Mouse (Mus musculus) kidney, embryonic 14.5 days (tissue): ENCODE data around the gene Zfp229. TPM values are rescaled to one million over a fixed set of nuclear protein-coding genes. Genes with fewer than 3 reads are reported as not detected.
A peak's percentile ranks its signal among the peaks of the same experiment; 100 is the strongest.
"Not testable (repeated sequence)": the region's sequence is repeated elsewhere in the genome, so short reads cannot be mapped to it uniquely, and the experiment has no call there.

Experiments used
- ATAC-seq: fragments of 200-750 bp; cut with Nextera tagmentation; 2 replicates; pipeline ENCODE4 v1.8.0; 2017; ENCODE audit warnings: moderate number of reproducible peaks, mild to moderate bottlenecking, moderate TSS enrichment, moderate library complexity; ENCODE audit not compliant: low FRiP score, low TSS enrichment
- H3K27ac ChIP-seq: fragments of 300-500 bp; sonication (generic); 2 replicates; pipeline ENCODE4 v1.5.1; 2014; ENCODE audit warnings: low read depth, mild to moderate bottlenecking, low read length, moderate library complexity, mixed read lengths
- H3K27me3 ChIP-seq: fragments of 300-500 bp; sonication (generic); 2 replicates; pipeline ENCODE4 v1.6.1; 2014; ENCODE audit warnings: mild to moderate bottlenecking, low read length; ENCODE audit not compliant: control insufficient read depth, insufficient read depth
- H3K36me3 ChIP-seq: fragments of 300-500 bp; sonication (generic); 2 replicates; pipeline ENCODE4 v1.6.1; 2014; ENCODE audit warnings: low read length, mixed read lengths; ENCODE audit not compliant: control insufficient read depth, insufficient read depth
- H3K4me1 ChIP-seq: fragments of 300-500 bp; sonication (generic); 2 replicates; pipeline ENCODE4 v1.6.1; 2014; ENCODE audit warnings: low read length, mixed read lengths; ENCODE audit not compliant: control insufficient read depth, insufficient read depth
- H3K4me2 ChIP-seq: fragments of 300-500 bp; sonication (generic); replicated peaks from 2 replicates; pipeline ENCODE4 v1.6.1; 2014; ENCODE audit warnings: low read depth, mild to moderate bottlenecking, low read length
- H3K4me3 ChIP-seq: fragments of 300-500 bp; sonication (generic); 2 replicates; pipeline ENCODE4 v1.5.1; 2014; ENCODE audit warnings: mild to moderate bottlenecking, low read length
- H3K9ac ChIP-seq: fragments of 300-500 bp; sonication (generic); 2 replicates; pipeline ENCODE4 v1.6.1; 2014; ENCODE audit warnings: low read depth, mild to moderate bottlenecking, low read length, moderate library complexity
- H3K9me3 ChIP-seq: fragments of 300-500 bp; sonication (generic); 2 replicates; pipeline ENCODE4 v1.6.1; 2016; ENCODE audit warnings: low read length; ENCODE audit not compliant: control insufficient read depth
- WGBS: fragments of 180-500 bp; shearing (Covaris S2); extraction: QIAGEN DNeasy Blood & Tissue Kit; methylation state at CpG from one replicate; pipeline ENCODE4 v1.1.7; 2014; 5-methylcytosine and 5-hydroxymethylcytosine counted together
- polyA plus RNA-seq: library from polyadenylated mRNA; unstranded; fragments of >200 nt; fragmentation: Nextera tagmentation; extraction: Ambion mirVana; gene quantifications from 2 replicates; pipeline ENCODE4 v1.2.1, GENCODE M21; 2014

The Zfp229 gene
- 5.1 and 8.8 TPM in 2 replicates for polyA plus RNA-seq

DNA sequence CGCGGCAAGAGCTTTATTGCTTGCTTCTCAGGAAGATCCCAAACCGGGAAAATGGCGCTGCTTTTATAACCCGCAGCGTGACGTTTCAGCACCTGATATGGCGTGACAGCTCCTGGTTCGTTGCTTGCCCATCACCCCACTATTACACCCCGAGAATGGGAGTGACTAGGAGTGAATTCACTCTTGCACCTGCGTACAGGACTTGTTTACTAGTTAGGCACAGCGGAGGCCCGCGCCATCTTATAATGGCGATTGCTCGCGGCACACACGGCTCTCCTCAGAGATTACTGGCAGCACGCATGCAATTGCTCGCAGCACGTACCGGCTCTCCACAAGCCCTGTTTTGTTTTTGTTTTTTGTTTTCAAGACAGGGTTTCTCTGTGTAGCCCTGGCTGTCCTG, at the start of gene Zfp229:
TSS of gene Zfp229 (plus strand) at position 301 of the 400 bp plus-strand sequence.
- H3K9ac ChIP-seq, H3K4me3 ChIP-seq, H3K4me2 ChIP-seq, ATAC-seq, H3K27me3 ChIP-seq, H3K9me3 ChIP-seq, H3K4me1 ChIP-seq, H3K36me3 ChIP-seq, H3K27ac ChIP-seq: not testable (repeated sequence)
- 96% methylated on average over 7 of the region's 22 CpGs for WGBS

DNA sequence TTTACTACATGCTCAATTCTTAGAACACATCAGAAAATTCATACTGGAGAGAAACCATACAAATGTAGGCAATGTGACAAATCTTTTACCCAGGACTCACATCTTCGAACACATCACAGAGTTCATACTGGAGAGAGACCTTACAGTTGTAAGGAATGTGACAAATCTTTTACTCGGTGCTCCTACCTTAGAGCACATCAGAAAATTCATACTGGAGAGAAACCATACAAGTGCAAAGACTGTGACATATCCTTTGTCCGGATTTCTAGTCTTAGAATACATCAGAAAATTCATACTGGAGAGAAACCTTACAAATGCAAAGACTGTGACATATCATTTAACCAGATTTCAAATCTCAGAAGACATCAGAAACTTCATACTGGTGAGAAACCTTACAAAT, 39.0 kb upstream of the Zfp229 start, which contains the start of gene Gm10226:
TSS of gene Gm10226 (plus strand) at position 301 of the 400 bp plus-strand sequence.
- H3K27me3 ChIP-seq: no peaks in the 10 kb centered on the region
- WGBS: 93% methylated on average over 3 of the region's 3 CpGs
- no peak for ATAC-seq
- H3K9ac ChIP-seq: no peak within 1 kb of the TSS
- H3K36me3 ChIP-seq: peaks cover 4% of the 10 kb centered on the region; the same call in 1 of the 2 replicates
- no peak within 1 kb of the TSS for H3K27ac ChIP-seq
- no peaks in the 10 kb centered on the region for H3K9me3 ChIP-seq
- H3K4me2 ChIP-seq: no peak within 1 kb of the TSS
- no peaks in the 10 kb centered on the region for H3K4me1 ChIP-seq
- H3K4me3 ChIP-seq: no peak within 1 kb of the TSS

DNA sequence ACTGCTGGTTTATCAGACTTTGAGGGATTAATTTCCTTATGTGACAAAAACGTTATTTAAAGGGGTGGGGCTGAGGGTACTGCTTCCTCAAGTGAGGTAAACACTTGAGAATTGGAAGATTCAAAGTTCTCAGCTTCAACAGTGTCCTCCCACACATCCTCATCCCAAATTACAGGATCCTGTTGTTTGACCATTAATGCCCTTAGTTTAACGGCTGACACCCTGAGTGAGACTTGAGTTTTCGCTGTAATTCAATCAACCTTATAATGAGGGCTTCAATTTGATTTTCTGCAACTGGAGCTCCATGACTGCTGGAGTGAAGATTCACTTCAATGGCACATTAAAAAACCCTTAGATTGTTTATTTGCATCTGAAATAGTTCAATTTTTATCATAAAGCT, 37.3 kb upstream of the Zfp229 start:
- H3K27ac ChIP-seq: no peak overlapping the region
- ATAC-seq: no peak
- H3K4me2 ChIP-seq: no peak overlapping the region
- no peak overlapping the region for H3K4me3 ChIP-seq
- H3K9me3 ChIP-seq: no peaks in the 10 kb centered on the region
- 42% methylated on average over 3 of the region's 3 CpGs for WGBS
- no peaks in the 10 kb centered on the region for H3K27me3 ChIP-seq
- H3K36me3 ChIP-seq: peaks cover 4% of the 10 kb centered on the region; the same call in 1 of the 2 replicates
- no peaks in the 10 kb centered on the region for H3K4me1 ChIP-seq
- H3K9ac ChIP-seq: no peak overlapping the region

DNA sequence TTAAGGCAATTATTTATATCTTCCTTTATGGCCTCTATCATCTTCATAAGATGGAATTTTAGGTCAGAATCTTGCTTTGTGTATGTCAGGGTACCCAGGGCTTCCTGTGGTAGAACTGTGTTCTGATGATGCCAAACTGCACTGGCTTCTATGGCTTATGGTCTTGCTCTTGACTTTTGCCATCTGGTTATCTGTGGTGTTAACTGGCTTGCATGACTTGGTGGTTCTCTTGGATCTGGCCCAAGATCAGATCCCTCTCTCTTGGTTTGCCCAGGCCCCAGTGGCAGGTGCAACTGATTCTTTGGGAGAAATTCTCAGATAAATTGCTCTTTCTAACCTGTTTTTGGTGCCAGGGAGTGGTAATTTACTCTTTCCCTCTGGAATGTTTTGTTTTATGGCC, 34.5 kb upstream of the Zfp229 start:
- Histone ChIP-seq H3K4me1 (no peaks in the 10 kb centered on the region), H3K9ac (no peak overlapping the region), H3K27me3 (no peaks in the 10 kb centered on the region), H3K27ac (no peak overlapping the region), H3K4me2 (no peak overlapping the region), H3K4me3 (no peak overlapping the region), H3K9me3 (no peaks in the 10 kb centered on the region), H3K36me3 (peaks cover 2% of the 10 kb centered on the region; the same call in 1 of the 2 replicates)
- ATAC-seq: no peak

DNA sequence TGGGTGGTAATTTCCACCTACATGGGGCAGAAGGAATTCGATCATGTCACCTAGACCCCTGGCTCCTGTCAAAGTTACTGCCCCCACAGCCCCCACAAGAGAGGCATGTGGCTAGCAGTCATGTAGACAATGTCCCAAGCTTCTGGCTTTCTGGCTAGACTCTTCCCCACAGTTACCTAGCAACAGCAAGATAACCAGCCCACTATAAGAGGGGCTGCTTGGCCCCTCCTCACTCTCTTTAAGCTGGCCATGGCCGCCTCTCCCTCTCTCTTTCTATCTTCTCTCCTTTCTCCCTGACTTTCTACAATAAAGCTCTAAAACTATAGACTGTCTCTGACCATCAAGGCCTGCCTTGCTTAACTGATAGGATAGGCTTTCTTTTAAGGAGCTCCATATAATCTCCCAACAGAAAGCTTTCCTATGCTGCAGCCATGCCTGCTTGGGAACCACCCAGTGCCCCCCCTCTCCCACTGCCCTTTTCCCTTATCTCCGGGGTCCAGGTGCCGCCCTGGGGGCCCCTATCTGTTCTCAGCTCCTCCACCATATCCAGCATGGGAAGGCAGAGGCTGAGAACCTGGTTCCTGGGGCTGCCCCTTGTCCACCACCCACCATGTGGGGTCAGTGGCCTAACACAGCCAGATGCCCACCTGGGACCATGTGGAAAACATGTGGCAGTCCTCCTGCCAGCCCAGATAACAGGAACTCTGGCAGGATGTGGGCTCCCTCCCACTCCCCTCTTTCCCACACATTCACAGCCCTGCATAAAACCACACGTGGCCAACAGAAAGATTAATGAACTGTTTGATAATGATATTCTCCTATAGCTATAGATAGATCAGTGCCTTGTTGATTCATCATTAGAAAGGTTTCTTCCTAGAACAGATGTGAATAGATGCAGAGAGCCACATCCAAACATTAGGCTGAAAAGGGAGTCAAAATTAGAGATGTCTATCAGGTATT, 28.0 kb upstream of the Zfp229 start:
- Histone ChIP-seq H3K27ac (no peak overlapping the region), H3K4me3 (no peak overlapping the region), H3K27me3 (no peaks in the 10 kb centered on the region), H3K4me1 (no peaks in the 10 kb centered on the region), H3K9ac (no peak overlapping the region), H3K4me2 (no peak overlapping the region), H3K9me3 (no peaks in the 10 kb centered on the region; the same call in 1 of the 2 replicates), H3K36me3 (no peaks in the 10 kb centered on the region)
- 51% methylated on average over 5 of the region's 5 CpGs for WGBS
- ATAC-seq: no peak

DNA sequence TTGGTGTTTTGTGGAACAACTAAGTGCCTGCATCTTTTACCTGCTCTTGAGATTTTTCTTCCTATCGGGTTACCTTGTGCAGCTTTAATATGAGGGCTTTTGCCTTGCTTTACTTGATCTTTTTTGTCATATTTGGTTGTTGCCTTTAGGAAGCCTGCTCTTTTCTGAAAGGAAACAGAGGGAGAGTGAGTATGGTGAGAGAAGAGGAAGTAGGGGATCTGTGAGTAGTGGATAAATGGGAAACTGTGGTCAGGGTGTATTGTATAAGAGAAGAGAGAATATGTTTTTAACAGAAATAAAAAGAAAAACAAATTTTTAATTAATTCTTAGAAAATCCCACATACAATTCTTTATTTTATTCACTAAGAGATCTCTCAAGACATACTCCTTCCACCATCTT, 27.2 kb upstream of the Zfp229 start:
- Histone ChIP-seq H3K27ac (no peak overlapping the region), H3K36me3 (no peaks in the 10 kb centered on the region), H3K4me2 (no peak overlapping the region), H3K4me3 (no peak overlapping the region), H3K4me1 (no peaks in the 10 kb centered on the region), H3K27me3 (no peaks in the 10 kb centered on the region), H3K9me3 (no peaks in the 10 kb centered on the region; the same call in 1 of the 2 replicates), H3K9ac (no peak overlapping the region)
- 91% methylated on average over 1 of the region's 1 CpGs for WGBS
- ATAC-seq: no peak

DNA sequence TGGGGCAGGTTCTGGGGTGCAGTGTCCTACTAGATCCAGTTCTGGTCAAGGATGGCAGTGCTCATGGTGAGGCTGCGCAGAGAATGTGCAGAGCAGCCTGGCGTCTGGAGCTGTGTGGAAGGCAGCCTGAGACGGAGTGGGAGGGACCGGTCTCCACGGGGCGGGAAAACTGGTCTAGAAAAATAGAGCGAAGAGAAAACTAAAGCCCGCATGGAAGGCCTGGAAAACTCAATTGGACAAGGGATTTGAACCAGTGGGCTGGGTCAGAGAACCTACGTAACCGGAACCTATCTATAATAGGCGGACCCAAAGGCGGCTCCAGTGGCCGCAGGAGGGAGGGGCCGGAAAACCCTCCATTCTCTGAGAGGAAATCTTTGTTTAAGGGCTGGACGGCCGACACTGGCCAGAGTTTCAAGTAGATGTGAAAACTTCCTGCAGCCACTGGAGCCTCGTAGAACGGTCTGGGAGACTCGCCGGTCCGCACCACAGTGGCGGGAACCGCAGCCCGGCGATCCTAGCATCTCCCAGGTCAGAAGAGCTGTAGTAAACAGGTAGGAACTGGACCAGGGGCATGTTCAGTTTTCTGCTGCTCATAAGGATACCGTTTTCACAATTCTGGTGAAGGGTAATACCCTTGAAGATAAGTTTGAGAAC, 23.1 kb upstream of the Zfp229 start, which contains the start of gene Zfp760:
TSS of gene Zfp760 (plus strand) at position 399 of the 654 bp plus-strand sequence.
- Histone ChIP-seq H3K4me2 (peak within 1 kb of the TSS; percentile 46), H3K4me3 (peak within 1 kb of the TSS; percentile 63), H3K27me3 (no peaks in the 10 kb centered on the region), H3K9me3 (no peaks in the 10 kb centered on the region; the same call in 1 of the 2 replicates), H3K27ac (peak within 1 kb of the TSS; percentile 96), H3K4me1 (peaks cover 7% of the 10 kb centered on the region; the same call in 1 of the 2 replicates), H3K36me3 (peaks cover 9% of the 10 kb centered on the region), H3K9ac (peak within 1 kb of the TSS; percentile 67)
- WGBS: 6% methylated on average over 26 of the region's 26 CpGs
- ATAC-seq: peak; percentile 99

DNA sequence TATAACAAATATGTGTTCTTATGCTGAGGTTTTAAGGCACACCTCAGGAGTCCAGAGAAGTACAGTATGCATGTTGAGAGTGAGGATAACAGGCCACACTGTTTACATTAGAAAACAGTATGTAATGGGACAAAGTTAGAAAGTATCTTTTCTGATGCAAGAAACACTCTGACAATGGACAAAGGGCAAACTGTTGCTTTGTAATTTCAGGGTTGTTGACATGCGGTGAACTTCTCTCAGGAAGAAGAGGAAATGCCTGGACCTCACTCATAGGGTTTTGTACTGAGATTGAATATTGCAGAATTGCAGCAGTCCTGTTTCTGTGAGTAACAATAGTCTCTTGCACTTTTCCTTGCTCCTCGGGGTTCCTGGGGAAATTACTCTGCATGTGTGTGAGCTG, 22.2 kb upstream of the Zfp229 start:
- WGBS: 41% methylated on average over 2 of the region's 2 CpGs
- Histone ChIP-seq H3K4me3 (peak overlapping the region; percentile 63), H3K4me2 (peak overlapping the region; percentile 46), H3K9ac (peak overlapping the region; percentile 67; the same call in 1 of the 2 replicates), H3K36me3 (peaks cover 10% of the 10 kb centered on the region), H3K27me3 (no peaks in the 10 kb centered on the region), H3K27ac (no peak overlapping the region), H3K9me3 (no peaks in the 10 kb centered on the region; the same call in 1 of the 2 replicates), H3K4me1 (peaks cover 7% of the 10 kb centered on the region; the same call in 1 of the 2 replicates)
- ATAC-seq: no peak
